Mouse (Mus musculus) bone marrow macrophage, adult 2 months (primary cell): ENCODE results near the gene Atp6v1f. TPM values are rescaled to one million over a fixed set of nuclear protein-coding genes. Genes with fewer than 3 reads are reported as not detected.
A peak's percentile ranks its signal among the peaks of the same experiment; 100 is the strongest.

Experiments
- H3K27ac ChIP-seq: 2 replicates; pipeline ENCODE4 v1.5.1; 2012; ENCODE audit warnings: low read depth, low read length; ENCODE audit not compliant: insufficient read depth
- H3K4me1 ChIP-seq: 2 replicates; pipeline ENCODE4 v1.6.1; 2012; ENCODE audit warnings: low read length; ENCODE audit not compliant: control insufficient read depth, insufficient read depth
- H3K4me3 ChIP-seq: 2 replicates; pipeline ENCODE4 v1.5.1; 2012; ENCODE audit warnings: mild to moderate bottlenecking, low read length, moderate library complexity; ENCODE audit not compliant: insufficient read depth
- CTCF ChIP-seq: IDR thresholded peaks from 2 replicates; pipeline ENCODE4 v1.5.1; 2012; ENCODE audit warnings: low read depth, mild to moderate bottlenecking, low read length, moderate library complexity
- POLR2A ChIP-seq: IDR thresholded peaks from 2 replicates; pipeline ENCODE4 v1.6.1; 2012; ENCODE audit warnings: mild to moderate bottlenecking, low read depth, low read length, borderline replicate concordance
- polyA plus RNA-seq: library from polyadenylated mRNA; stranded (reverse); fragments of >200 nt; gene quantifications from 2 replicates; pipeline ENCODE4 v1.2.4, GENCODE M21; 2012; ENCODE audit not compliant: missing spikeins, insufficient read depth, insufficient read length

Atp6v1f gene
- 347 and 378 TPM in 2 replicates for polyA plus RNA-seq

DNA sequence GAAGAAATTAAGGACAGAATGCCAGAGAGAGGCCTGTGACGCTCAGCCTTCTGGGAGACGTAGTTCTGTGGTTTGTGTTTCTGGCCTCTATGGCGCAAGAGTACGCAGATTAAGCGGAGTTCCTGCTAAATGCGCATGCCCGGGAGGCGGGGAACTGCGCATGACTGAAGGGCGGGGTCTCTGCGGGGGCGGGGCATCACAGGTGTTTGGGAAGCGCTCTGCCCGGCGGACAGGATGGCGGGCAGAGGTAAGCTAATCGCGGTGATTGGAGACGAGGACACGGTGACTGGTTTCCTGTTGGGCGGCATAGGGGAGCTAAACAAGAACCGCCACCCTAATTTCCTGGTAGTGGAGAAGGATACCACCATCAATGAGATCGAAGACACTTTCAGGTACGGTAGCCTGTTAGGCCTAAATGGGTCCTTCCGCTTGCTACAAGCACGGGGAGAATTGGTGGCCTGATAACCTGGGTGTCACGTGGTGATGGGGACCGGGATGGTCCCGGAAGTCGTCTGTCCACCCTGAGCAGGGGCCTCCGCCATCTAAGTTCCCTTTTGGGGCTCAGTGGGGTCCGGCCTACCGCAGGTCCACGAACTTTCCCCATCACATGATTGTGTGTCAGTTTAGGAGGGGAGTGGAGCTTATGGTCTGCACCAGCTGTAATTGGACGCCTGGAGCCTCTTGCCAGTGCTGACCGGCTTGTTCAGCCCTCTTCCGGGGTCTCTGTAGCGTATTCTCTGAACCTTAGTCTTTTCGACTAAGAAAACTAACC, at the start of gene Atp6v1f:
Gene Atp6v1f (plus strand): TSS at position 136 of the 772 bp plus-strand sequence.
- TF ChIP-seq POLR2A (no peak), CTCF (no peak)

GRCm38 (mm10) chr6:29420596-29420995, 46.9 kb upstream of the Atp6v1f start:
- Histone ChIP-seq H3K4me3 (no peak overlapping the region), H3K4me1 (no peaks in the 10 kb centered on the region), H3K27ac (no peak overlapping the region)
- TF ChIP-seq POLR2A, result no peak
- no peak for TF ChIP-seq CTCF

More for the DNA sequence above, at the start of gene Atp6v1f:
- peak within 1 kb of the TSS; percentile 71 for H3K4me3 ChIP-seq
- H3K27ac ChIP-seq, result peak within 1 kb of the TSS; percentile 75
- H3K4me1 ChIP-seq, result peaks cover 10% of the 10 kb centered on the region

- TF ChIP-seq CTCF (no peak), POLR2A (no peak)
- H3K4me3 ChIP-seq, result no peak overlapping the region
- no peak overlapping the region for H3K27ac ChIP-seq
- no peaks in the 10 kb centered on the region for H3K4me1 ChIP-seq
Observed at GRCm38 (mm10) chr6:29425118-29425517, 42.4 kb upstream of the Atp6v1f start.

GRCm38 (mm10) chr6:29426331-29426730, 41.2 kb upstream of the Atp6v1f start:
- H3K4me3 ChIP-seq, result no peak overlapping the region
- no peak overlapping the region for H3K27ac ChIP-seq
- H3K4me1 ChIP-seq, result peaks cover 8% of the 10 kb centered on the region
- TF ChIP-seq POLR2A, result no peak
- TF ChIP-seq CTCF, result no peak

GRCm38 (mm10) chr6:29428171-29428570, 39.3 kb upstream of the Atp6v1f start:
- H3K4me3 ChIP-seq, result no peak overlapping the region
- peaks cover 8% of the 10 kb centered on the region for H3K4me1 ChIP-seq
- H3K27ac ChIP-seq, result no peak overlapping the region
- TF ChIP-seq POLR2A (no peak), CTCF (no peak)

DNA sequence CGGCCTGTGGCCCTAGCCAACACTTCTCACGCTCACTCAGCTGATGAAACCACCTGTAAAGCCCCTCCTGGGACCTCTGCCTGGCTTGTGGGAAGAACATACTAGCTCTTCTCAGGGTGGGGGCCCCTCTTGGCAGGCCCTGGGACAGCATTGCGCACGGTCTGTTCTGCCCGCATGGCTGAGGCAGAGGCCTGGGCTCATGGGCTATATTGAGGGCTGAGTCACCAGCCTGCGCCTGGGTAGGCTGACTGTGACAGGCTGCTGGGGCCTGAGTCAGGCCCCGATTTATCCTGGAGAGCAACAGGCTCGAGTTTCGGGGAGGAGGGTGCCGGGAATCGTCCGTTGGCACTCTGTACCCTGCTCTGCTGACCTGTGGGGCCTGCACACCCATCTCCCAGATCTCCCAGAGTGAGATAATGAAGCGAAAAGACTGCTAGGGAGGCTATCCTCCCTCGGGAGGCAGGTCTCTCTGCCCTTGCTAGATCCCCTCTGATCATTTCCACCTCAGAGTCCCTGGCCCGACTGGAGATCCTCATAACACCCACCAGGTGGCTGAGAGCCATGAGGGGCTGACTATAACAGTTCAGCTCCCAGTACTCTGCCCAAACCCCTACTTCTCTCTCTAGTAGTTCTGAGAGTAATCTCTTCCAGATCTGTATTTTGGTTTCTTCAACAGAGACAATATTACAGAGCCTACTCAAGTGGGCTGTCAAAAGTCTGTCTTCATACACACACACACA, 36.7 kb upstream of the Atp6v1f start:
- peaks cover 12% of the 10 kb centered on the region for H3K4me1 ChIP-seq
- TF ChIP-seq POLR2A (no peak), CTCF (no peak)
- H3K4me3 ChIP-seq, result no peak overlapping the region
- no peak overlapping the region for H3K27ac ChIP-seq

GRCm38 (mm10) chr6:29431473-29431872, 36.0 kb upstream of the Atp6v1f start:
- H3K4me1 ChIP-seq, result peaks cover 12% of the 10 kb centered on the region
- H3K4me3 ChIP-seq, result no peak overlapping the region
- no peak for TF ChIP-seq POLR2A
- TF ChIP-seq CTCF, result no peak
- H3K27ac ChIP-seq, result no peak overlapping the region

DNA sequence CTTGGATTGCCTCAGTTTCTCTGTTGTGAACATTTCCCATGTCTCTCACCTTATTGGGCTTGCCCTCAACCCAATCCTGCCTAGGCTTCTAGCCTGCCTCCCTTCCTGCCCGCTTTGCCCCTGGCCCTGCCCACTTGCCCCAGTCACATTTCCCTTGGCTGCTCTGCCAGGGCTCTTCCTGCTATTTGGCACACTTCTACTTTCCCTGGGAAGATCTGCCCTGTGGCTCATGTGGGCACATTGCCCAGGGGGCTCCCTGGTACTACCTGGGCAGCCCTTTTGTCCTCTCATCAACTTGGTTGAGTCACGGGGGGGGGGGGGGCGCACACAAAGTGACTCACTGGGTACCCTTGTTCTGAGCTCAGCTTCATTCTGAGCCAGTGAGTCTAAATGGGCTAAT, 35.4 kb upstream of the Atp6v1f start:
- Histone ChIP-seq H3K4me1 (peaks cover 12% of the 10 kb centered on the region), H3K27ac (no peak overlapping the region), H3K4me3 (no peak overlapping the region)
- TF ChIP-seq CTCF, result no peak
- no peak for TF ChIP-seq POLR2A

- Histone ChIP-seq H3K27ac (no peak overlapping the region), H3K4me3 (no peak overlapping the region), H3K4me1 (peaks cover 12% of the 10 kb centered on the region)
- TF ChIP-seq POLR2A (no peak), CTCF (no peak)
Observed at GRCm38 (mm10) chr6:29432676-29433037, 34.9 kb upstream of the Atp6v1f start.
